Mouse (Mus musculus) ovary, postnatal 36 days (tissue): ENCODE measurements around the gene Ppp3r2.

ENCODE experiments used
- DNase-seq: peaks from one replicate; pipeline ENCODE4 v3.0.0; 2022; ENCODE audit warnings: low spot score, mixed read lengths

The Ppp3r2 gene

GRCm38 (mm10) chr4:49681812-49682211 lies at the start of gene Ppp3r2:
Gene Ppp3r2, minus strand, starts transcription at chr4:49682024.
- no peak for DNase-seq

- DNase-seq: no peak
Measured at GRCm38 (mm10) chr4:49729326-49729725, 47.5 kb upstream of the Ppp3r2 start.

- DNase-seq: no peak
Measured at GRCm38 (mm10) chr4:49723908-49724307, 42.1 kb upstream of the Ppp3r2 start.

GRCm38 (mm10) chr4:49691405-49692194 lies 9.8 kb upstream of the Ppp3r2 start:
- DNase-seq: no peak

- peak; percentile 6 for DNase-seq
Measured at GRCm38 (mm10) chr4:49688594-49689288, 6.9 kb upstream of the Ppp3r2 start.

GRCm38 (mm10) chr4:49680171-49680875 lies 1.5 kb downstream of the Ppp3r2 start:
- DNase-seq: no peak

- DNase-seq: no peak
Measured at GRCm38 (mm10) chr4:49676790-49677189, 5.0 kb downstream of the Ppp3r2 start.

- DNase-seq: no peak
Measured at GRCm38 (mm10) chr4:49676071-49676470, 5.8 kb downstream of the Ppp3r2 start.

GRCm38 (mm10) chr4:49664850-49665249 lies 17.0 kb downstream of the Ppp3r2 start:
- DNase-seq: no peak

- DNase-seq: no peak
Measured at GRCm38 (mm10) chr4:49662231-49662630, 19.6 kb downstream of the Ppp3r2 start.

GRCm38 (mm10) chr4:49661664-49662063 lies 20.2 kb downstream of the Ppp3r2 start:
- DNase-seq: no peak

GRCm38 (mm10) chr4:49659421-49659820 lies 22.4 kb downstream of the Ppp3r2 start:
- no peak for DNase-seq

GRCm38 (mm10) chr4:49639913-49640312 lies 41.9 kb downstream of the Ppp3r2 start:
- no peak for DNase-seq

GRCm38 (mm10) chr4:49637821-49638220 lies 44.0 kb downstream of the Ppp3r2 start:
- no peak for DNase-seq

- DNase-seq: no peak
Measured at GRCm38 (mm10) chr4:49632139-49632481, 49.7 kb downstream of the Ppp3r2 start.

- DNase-seq: peak; percentile 93
Measured at GRCm38 (mm10) chr4:49631319-49632138, 50.3 kb downstream of the Ppp3r2 start, which contains the start of gene Rnf20. Gene Rnf20, plus strand, starts transcription at chr4:49632006.

- DNase-seq: no peak
Measured at GRCm38 (mm10) chr4:49628941-49629340, 52.9 kb downstream of the Ppp3r2 start.
